Mouse (Mus musculus) adipocyte (in vitro differentiated cells): ENCODE data around the gene Ccdc181.

Experiments
- DNase-seq: peaks from one replicate; pipeline ENCODE4 v3.0.0-alpha.2; 2016; ENCODE audit warnings: low spot score

The Ccdc181 gene

DNA sequence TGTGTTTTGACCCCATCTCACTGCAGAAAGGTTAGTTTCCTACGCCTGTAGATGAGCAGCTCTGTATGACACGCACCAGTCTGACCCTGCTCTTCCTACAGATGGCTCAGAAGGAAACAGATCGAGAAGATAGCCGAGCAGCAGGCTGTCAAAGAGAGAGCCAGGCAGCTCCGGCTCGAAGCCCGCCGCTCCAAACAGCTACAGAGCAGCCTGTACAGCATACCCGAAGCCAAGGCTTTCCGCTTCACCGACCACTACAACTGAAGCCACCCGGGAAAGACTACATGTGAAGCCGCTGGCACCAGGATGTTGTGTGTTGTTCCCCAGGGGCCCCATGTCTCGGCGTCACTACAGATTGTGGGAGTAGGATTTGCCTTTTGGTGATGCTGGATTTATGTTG, 12.0 kb downstream of the Ccdc181 start:
- DNase-seq: no peak

GRCm38 (mm10) chr1:164292040-164292439, 16.7 kb downstream of the Ccdc181 start:
- no peak for DNase-seq

DNA sequence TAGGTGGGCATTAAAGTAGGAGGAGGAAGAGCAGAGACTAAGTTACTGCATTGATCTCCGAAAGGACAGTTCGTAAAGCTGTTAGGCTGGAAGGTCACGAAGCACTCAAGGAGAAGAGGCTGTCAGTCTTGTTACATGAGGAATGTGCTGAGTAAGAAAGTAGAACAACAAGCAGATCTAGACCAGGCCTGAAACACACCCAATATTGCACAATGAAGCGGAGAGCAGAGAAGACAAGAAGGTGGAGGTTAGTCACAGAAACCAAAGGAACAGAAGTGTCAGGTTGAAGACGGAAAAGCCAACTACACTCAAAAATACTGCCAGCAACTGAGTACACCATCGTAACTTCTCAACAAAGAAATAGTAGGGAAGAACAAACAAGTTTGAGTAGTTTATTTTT, 18.7 kb downstream of the Ccdc181 start:
- DNase-seq: peak; percentile 9

GRCm38 (mm10) chr1:164296473-164296872, 21.1 kb downstream of the Ccdc181 start:
- no peak for DNase-seq

- no peak for DNase-seq
Measured at GRCm38 (mm10) chr1:164301949-164302348, 26.6 kb downstream of the Ccdc181 start.

DNA sequence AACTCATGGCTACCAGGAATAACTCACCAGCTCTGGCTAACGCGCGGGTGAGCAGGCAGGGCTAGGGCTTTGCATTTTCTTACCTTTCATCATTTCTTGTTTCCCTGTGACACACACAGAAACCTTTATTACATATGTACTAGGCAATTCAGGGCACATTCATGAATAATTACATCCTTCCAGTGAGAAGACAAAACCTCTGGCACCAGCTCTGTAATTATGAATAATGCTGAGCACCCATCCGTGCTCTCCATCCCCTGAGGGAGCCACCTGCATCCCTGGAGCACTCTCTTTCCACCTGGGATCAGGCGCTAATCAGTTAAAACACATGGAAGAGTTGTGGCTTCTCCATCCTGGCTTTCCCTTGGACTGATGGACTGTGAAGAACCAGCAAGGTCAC, 28.4 kb downstream of the Ccdc181 start, which contains the start of gene Nme7:
Nme7 (plus strand) TSS at position 301 of the 400 bp plus-strand sequence.
- no peak for DNase-seq

DNA sequence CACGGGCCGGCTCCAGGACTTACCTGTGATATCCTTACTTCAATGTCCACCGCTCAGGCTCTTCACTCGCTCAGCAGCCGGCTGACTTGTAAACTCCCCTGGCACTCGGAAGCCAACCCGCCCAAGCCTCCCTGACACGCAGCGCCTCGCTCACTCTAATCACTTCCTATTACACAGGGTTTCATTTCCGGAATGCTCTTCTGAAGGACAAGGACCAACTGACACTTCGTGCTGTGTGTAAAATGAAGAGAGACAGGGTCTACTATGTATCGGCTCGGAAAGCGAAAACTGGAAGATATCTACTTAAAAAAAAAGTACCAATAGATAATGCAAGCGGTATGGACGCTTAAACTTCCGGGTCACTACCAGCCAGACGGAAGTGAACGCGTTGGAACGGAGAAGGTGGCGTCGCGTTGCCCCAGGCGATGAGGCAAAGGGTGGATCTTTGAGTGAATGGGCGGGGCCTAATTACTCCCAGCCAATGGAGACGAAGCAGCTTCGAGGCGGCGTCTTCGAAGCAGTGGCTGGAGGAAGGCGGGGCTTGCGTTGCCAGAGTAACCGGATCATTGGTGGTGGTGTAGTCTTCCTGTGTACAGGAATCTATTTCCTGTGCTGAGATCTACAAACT, 31.9 kb downstream of the Ccdc181 start, which contains the start of gene Blzf1:
Blzf1 (minus strand) TSS at position 366 of the 628 bp plus-strand sequence.
- DNase-seq: peak; percentile 99

DNA sequence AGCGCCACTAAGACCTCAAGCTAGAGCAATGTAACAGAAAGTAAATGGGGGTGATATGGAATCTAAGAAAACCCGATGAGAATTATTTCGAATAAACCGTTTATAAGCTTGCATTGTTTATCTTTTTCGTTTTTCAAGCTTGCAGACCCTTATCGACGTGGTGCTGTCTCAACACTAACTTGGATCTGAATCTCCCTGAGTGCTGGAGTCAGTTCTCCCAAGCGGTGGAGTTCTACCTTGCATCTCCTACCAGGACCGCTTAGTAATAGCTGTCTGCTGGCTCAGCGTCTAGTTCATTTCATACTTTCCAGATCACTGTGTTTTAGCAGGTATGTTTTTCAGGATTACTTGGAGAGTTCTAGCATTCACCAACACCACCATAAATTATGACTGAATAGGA, 32.5 kb downstream of the Ccdc181 start:
- DNase-seq: no peak

- no peak for DNase-seq
Measured at GRCm38 (mm10) chr1:164314085-164314484, 38.7 kb downstream of the Ccdc181 start.

GRCm38 (mm10) chr1:164315266-164315665, 39.9 kb downstream of the Ccdc181 start:
- DNase-seq: no peak

- DNase-seq: peak; percentile 81
Measured at GRCm38 (mm10) chr1:164316697-164317096, 41.3 kb downstream of the Ccdc181 start.

DNA sequence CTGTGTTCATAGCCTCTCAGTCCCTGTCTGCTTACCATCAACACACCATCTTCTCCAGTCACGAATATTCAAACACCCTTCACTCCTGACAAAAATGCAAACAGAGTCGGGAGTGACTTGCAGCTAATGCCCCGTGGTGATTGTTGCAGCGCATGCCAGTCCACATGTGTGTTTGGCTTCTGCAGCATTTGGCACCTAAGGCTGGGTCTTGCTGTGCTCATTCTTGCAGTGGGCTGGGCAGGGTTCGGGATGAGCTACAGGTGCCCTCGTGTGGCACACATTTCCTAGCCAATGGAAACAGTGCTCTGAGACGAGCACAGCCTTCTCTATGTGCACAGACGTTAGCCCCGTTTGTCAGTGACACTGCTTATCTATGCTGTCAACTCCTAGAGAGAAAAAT, 41.9 kb downstream of the Ccdc181 start:
- DNase-seq: no peak

DNA sequence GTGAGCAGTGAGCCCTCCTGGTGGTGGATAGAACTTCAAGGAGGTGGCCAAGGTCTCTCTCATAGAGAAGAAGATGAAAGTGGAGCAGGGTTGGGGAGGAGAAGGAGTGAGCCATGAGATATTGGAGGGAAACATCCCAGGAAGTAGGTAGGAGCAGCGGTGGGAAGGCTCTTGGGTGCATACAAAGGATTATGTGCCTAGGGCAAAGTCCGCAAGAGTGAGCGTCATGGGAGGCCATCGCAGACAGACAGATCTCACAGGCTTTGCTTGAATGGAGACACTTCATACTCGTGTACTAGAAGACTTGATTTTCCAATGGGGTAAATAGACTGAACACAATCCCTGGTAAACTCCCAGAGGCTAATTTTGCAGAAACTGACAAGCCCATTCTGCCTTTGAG, 43.1 kb downstream of the Ccdc181 start:
- no peak for DNase-seq

GRCm38 (mm10) chr1:164319542-164320140, 44.3 kb downstream of the Ccdc181 start:
- no peak for DNase-seq

DNA sequence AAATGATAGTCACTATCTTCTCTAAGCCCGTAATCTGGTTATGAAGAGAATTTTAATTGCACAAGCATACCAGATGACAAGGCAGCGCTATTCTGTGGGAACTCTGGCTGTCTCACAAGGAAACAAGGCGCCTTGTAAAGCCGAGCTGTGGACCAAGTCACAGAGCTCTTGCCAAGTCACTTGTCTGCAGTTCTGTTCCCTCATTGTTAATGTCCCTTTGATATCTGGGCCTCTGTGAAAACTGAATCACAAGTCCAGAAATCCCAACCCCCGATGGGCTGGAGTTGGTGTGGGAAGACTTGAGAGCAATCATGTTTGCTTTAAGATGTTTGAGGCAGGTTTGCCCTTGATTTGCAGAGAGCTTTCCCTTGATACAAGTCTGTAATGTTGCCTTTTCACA, 45.3 kb downstream of the Ccdc181 start:
- DNase-seq: no peak

GRCm38 (mm10) chr1:164321408-164321807, 46.0 kb downstream of the Ccdc181 start:
- no peak for DNase-seq

GRCm38 (mm10) chr1:164322987-164323650, 47.7 kb downstream of the Ccdc181 start:
- DNase-seq: no peak

DNA sequence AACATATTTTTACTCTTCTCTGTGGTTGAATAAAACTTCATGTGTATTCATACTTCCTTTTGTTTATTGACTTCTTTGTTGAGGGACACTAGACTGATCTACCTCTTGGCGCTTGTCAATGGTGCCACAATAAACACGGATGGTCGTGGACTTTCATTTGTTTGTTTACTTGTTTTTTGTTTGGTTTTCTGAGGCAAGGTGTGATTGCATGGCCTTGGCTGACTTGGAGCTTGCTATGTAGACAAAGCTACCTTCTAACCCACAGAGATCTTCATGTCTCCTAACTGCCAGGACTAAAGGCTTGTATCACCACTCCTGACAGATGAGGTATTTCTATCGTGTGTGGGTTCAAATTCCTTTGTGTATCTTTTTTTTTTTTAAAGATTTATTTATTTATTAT, 48.8 kb downstream of the Ccdc181 start:
- no peak for DNase-seq

- DNase-seq: peak; percentile 31
Measured at GRCm38 (mm10) chr1:164324878-164325277, 49.5 kb downstream of the Ccdc181 start.

- no peak for DNase-seq
Measured at GRCm38 (mm10) chr1:164326600-164327155, 51.3 kb downstream of the Ccdc181 start.

DNA sequence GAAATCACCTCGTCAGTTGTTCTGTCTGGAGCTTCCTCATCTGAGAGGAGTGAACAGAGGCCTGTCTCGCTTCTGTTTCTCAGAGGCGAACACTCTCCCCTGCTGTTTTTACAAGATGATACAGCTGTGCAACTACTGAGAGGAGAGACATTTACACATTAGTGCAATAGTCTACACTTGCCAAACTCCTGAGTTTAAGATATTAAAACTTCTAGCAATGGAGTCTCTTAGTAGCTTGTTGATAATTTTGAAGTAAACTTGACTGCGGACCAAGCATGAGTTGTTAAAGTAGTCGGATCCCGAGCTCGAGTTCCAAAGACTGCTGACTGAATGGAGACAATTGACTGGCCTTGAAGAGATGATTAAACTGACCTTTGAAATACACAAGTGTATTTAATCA, 52.4 kb downstream of the Ccdc181 start:
- no peak for DNase-seq

DNA sequence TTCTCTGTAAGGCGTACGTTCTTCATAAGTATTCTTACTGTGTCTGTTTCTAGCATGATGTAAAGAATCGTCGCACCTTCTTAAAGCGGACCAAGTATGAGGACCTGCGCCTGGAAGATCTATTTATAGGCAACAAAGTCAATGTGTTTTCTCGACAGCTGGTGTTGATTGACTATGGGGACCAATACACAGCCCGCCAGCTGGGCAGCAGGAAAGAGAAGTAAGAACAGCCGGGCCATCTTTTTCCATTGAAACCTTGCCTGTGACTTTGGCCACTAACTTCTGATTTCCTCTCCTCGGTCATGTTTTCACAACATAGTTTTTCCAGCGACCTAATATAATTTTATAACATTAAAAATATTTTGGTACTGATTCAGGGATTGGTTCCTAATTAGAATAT, 57.2 kb downstream of the Ccdc181 start:
- no peak for DNase-seq

GRCm38 (mm10) chr1:164335435-164335834, 60.0 kb downstream of the Ccdc181 start:
- DNase-seq: no peak
